Mouse (Mus musculus) ovary, postnatal 36 days (tissue): Measurements from ENCODE around the gene Cfdp1.
A peak's percentile ranks its signal among the peaks of the same experiment; 100 is the strongest.

Experiments used
- DNase-seq: peaks from one replicate; pipeline ENCODE4 v3.0.0; 2022; ENCODE audit warnings: low spot score, mixed read lengths

Gene Cfdp1

DNA sequence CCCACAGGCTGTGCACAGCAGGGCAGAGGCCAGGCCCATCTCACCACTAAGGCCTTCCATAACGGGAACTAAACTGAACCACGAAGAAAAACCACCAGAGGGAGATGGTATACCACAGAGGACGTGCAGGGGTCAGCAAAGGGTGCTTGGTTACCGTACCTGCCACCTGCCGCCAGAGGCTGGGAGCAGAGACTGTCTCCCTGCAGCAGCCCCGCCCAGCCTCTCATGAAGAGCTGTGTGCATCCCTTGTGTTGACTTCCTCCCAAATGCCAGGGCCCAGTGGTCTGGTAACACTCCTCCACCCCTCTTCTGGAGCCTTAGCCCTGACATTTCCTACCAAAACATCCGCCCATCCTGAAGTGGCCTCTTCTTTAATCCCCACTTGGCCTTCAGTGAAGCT is 114.5 kb downstream of the Cfdp1 start:
- DNase-seq, result no peak

DNA sequence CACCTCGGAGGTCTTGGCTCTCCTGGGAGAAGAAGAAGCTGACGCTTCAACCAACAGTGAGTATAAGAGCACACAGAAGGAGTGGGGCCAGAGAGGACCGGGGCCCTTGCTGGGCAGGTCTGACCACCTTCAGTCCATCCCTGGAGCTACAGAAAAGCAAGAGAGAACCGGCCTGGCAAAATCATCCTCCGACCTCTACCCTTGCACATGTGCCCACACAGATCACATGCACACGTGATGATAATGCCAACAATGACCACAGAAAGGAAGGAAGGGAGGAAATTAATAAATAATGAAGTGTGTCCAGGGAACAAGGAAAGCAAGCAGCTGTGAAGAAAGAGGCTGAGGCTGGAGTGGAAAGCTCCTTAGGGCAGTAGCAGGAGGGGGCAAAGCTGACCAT is 115.2 kb downstream of the Cfdp1 start:
- DNase-seq, result no peak

DNA sequence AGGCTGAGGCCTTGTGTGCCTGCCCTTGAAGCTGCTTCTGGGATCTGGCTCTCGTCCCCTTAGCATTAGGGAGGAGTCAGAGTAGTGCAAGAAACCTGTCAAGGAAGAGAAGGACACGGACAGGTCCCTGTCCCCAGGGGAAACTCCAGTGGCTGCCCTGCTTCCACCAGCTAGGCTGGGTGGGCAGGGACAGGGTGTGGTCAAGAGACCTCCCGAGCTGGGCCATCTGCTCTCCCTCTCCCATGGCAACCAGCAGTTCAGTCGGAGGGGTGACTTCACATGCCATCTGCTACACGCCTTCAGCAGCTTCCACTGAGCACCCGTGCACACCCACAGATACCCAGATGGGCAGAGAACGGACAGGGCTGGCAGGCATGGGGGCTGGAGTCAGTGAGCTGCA is 117.8 kb downstream of the Cfdp1 start:
- DNase-seq, result peak; percentile 7

DNA sequence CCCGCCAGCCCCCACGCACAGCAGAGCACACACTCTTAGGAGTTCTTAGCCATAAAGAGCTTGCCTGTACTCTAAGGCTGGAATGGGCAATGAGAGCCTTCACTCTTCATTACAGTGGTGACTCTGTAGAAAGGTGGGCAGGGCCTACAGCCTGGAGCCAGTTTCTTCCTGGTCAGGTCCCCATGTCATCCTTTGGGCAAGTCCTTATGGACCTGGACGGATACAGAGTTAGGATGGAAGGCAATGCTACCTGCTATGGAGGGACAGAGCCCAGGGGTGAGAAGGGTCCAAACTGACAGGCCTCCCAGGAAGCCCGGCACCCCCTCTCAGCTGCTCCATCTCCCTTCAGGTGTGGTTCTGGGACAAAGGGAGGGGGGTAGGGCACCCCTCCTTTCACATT is 118.3 kb downstream of the Cfdp1 start:
- no peak for DNase-seq

DNA sequence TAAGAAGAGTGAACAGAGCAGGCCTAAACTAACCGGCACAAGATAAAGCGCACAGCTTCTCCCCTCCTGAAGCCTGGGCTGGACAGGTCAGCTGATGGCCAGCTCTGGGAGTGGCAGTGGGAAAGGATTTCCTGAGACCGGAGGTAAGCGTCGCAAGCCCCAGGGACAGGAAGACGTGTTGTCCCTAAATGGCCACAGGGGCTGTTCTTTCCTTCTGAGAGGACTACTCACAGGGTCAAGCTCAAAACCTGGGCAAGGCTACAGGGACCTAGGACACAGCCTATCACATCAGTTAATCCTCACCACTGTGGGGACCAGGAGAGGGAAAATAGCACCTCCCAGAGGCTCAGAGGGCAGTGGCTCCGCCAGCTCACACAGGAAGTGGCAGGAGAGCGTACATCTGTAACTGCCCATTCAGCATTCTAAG is 118.7 kb downstream of the Cfdp1 start:
- DNase-seq, result peak; percentile 6

DNA sequence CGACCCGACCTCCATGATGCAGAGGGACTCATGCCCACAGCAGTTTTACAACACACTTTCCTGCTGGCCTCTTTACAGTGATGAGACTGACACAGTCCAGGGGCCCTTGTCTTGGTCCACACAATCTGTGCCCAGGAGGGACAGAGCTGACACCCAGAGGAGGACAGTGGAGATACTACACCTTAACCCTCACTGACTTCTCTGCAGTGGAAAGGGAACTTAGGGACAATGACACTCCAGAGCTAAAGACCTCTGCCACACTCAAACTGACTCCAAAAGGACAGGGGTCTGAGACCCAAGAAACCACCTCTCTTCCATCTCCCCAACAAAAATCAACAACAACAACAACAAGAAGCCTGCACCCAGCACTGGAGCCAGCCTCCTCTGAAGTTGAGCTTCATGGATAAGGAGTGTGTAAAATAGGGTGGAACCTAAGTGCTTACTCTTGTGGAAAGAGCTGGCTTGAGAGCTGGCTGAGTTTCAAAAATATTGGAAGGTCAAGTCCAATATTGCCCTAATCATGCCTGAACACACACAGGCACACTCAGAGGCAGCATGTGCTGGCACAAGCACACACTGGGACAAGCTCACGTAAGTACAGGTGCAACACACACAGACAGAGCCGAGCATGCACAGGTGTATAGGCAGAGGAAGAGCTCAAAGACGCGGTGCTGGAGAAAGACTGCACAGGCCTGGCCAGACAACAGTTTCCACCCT is 119.7 kb downstream of the Cfdp1 start:
- DNase-seq, result peak; percentile 5

DNA sequence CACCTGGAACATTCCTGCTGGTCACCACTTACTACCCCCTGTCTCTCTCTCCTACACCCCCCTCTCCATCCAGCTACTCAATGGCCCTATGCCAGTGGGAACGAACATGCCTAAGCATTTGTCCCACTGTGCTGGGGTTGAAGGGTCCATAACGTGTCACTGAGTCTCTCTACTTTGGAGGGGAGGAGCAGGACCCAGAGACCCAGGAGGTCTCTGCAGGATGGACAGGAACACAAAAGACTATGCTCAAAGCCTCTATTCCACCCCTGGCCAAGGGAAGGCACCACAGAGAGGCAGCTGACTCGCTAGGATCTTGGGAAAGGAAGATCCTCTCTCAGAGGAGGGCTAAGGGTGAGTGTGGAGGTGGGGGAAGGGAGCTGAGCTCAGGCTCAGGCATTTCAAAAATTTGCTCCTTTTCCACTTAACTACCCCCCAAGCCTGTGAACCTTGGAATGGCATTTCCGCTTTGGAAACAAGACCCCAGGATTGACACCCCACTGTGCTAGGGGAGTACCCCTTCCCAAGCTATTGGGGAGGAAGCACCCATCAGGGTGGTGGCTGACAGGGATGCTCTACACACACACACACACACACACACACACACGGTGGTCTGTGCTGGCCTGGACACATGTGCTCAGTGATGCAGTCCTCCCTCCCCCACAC is 120.4 kb downstream of the Cfdp1 start:
- peak; percentile 5 for DNase-seq

DNA sequence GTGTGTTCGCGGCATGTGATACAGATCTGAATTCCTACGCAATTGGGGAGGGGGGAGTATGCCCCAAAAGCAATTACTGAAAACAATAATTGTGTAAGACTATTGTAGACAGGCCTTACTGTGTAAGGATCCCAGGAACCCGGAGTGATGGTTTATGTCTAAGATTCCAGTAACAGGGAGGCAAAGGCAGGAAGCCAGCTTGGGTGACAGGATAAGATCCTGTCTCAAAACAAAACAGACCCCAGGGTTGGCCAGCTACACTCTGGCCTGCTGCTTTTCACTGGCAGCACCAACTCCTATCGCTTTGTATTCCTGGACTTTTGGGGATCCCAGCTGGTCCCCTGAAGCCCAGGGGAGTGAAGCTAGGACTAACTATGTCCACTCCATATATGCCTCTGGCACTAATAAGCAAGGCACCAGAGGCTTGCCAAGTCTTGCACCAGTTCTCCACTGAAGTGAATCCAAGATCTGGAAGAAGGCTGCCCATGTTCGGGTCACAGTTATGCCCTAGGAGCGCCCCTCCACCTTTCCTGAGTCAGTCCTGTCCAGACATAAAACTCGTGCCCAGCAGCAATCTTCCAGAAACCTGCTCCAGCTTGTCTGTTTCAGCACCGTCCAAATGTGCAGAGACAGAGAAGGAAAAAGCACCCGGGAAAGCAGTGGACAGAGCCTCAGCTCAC is 121.5 kb downstream of the Cfdp1 start:
- peak; percentile 13 for DNase-seq

- DNase-seq, result peak; percentile 99
These were observed 122.1 kb downstream of the Cfdp1 start for GRCm38 (mm10) chr8:111732004-111732403.

DNA sequence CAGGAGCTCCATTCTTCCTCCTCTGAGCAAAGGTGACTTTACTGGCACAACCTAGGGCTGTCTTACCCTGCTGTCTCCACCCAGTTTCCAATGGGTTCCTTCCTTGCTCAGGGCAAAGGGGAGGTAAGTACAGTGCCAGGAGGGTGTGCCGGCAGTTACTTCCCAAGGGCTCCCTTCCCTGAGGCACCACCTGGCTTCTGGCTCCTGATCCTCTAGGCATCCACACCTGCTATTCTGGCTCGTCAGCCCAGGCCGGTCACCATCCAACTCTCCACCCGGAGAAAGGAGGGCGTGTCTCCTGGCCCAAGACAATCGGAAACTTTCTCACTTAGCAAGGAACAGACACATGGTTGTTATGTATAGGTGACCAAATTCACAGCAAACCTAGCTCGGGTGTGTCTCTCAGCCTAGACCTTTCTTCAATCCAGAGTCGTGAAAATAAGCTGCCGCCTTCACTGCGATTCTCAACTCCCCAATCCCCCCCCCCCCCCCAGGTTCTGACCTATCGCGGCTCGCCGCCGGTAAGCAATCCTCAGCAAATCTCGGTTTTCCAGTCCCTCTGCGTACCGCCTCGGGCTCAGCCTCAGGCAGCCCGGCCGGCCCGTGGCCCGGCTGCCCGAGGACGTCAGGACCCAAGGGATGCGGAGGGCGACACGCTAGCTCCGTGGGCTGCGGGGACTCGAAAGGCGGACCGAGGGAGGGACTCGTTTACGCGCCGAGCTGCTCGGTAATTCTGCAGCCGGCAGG is 122.7 kb downstream of the Cfdp1 start:
- no peak for DNase-seq

DNA sequence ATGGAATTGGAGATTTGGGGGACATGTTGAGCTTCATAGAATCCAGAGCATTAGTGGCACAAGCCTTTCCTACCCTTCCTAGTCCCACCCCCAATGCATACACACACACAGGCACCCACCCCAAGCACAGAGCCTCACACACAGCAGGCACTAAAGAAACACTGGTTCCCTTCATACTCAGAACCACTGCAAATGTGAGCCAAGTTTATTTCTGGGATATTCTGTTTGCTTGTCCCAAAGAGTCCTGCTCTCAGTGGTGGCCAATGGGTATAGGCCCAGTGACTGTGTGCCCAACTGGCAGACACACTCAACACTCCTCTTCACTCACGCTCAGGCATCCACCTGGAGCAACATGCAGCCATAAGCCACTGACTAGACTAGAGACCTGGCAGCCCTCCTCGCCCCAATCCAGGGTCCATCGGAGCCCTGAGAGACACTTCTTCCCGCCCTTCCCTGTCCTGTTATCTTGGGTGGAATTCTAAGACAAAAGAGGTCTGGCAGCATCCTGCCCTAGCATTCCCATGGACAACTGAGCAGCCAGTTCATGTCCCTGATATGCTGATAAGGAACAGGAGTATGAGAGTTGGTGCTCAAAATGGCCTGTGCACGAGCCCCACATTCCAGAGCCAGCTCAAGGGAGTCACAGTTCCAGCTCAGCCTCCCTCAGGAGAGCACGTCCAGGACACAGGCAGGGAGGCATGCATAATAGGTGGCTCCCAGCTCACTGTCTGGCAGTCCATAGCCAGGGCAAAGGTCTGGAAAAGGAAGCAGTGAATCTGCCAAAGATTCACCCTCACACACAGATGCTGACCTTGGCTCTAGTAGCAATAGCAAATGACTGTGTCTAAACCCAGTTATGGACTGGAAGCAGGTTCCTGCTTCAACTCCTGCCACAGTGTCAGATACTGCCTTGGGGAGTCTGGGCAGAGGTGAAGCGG is 124.6 kb downstream of the Cfdp1 start:
- DNase-seq, result no peak

- no peak for DNase-seq
These were observed 125.6 kb downstream of the Cfdp1 start for GRCm38 (mm10) chr8:111728481-111728880.

DNA sequence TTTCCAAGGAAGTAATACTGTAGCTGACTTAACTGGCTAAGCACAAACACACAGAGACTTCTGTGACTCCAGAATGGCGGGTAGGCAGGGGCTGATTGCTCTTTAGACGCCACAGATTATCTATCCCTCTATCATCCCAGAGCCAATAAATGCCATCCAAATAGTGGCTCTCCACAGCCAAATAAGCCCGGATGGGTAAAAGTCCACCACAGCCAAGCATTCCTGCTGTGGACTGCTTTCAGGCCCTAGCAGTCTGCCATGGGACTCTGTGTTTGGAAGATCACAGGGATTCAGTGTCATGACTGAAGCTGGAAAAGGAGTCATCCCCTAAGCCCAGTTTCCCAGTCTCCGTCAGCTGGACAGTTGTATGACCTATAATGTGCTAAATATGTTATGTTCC is 126.5 kb downstream of the Cfdp1 start:
- DNase-seq, result no peak

GRCm38 (mm10) chr8:111726102-111726900 is 127.8 kb downstream of the Cfdp1 start:
- DNase-seq, result peak; percentile 73

DNA sequence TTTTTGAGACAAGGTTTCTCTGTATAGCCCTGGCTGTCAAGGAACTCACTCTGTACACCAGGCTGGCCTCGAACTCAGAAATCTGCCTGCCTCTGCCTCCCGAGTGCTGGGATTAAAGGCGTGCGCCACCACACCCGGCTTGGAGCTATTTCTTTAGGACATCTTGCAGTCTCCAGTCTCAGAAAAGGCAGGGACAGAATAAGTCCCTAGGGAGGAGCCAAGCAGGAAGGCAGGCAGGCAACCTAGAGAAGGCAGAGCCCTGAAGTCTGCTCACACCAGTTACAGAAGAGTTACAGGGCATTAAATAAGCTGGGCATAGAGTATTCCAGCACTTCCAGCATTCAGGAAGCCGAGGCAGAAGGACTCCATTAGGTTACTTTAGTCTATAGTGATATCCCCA is 128.8 kb downstream of the Cfdp1 start:
- DNase-seq, result no peak

- no peak for DNase-seq
These were observed 134.0 kb downstream of the Cfdp1 start for GRCm38 (mm10) chr8:111720115-111720544.

DNA sequence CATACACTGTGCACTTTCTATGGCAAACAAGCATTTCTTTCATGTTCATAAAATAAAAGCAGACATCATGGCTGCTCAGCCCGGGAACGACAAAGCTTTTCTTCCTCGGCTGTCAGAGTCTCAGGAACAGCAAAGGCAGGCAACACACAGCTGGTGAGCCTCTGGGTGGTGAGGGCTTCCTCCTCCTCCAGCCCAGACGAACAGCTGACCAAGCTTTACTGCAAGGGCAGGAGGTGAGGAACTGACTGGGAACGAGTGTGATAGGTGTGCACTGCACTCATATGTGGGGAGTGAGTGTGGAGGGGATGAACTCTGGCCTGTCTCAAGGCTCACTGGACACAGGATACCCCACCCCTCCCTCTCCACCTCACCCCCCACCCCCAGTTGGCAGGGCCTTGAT is 135.2 kb downstream of the Cfdp1 start:
- DNase-seq, result no peak
